Mouse (Mus musculus) granulocyte monocyte progenitor cell, adult 5-6 weeks (primary cell): ENCODE results near the gene R3hcc1l. TPM values are rescaled to one million over a fixed set of nuclear protein-coding genes. Genes with fewer than 3 reads are reported as not detected.

Source experiments
- ATAC-seq: replicated peaks from 2 replicates; pipeline ENCODE4 v1.8.0; 2016; ENCODE audit warnings: mild to moderate bottlenecking, moderate TSS enrichment, inconsistent platforms; ENCODE audit not compliant: poor library complexity, severe bottlenecking
- total RNA-seq, 2 experiments: library from RNA; stranded (forward) in 1 of 2; stranded (reverse) in 1 of 2; fragments of 200-712, 200-1000 nt in 1 of 2; fragments of >200 nt in 1 of 2; fragmentation: Nextera tagmentation in 1 of 2; gene quantifications; 2 replicates each; pipeline ENCODE4 v1.2.3; 2014 to 2017

R3hcc1l gene
- total RNA-seq, 2 experiments from 2014 or later: 10.3 to 26.1 TPM

DNA sequence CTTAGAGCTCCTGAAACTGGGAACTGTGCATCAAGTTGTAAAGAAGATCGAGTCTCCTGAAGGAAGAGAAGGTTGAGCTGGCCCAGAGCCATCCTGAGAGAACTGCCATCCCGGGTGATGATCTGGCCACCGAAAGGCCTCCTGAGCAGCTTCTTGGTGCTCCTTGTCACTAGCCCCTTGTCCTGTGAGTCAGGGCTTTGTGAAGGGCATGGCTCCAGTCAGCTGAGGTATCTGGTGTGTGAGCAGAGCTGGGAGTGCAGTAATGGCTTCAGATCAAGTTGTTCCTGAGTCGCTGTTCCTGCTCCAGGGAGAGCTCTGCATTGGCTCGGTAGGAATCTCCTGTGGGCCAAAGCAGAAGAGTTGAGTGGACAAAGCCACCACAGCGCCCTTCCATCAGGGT, 76.5 kb downstream of the R3hcc1l start:
- ATAC-seq: no peak

DNA sequence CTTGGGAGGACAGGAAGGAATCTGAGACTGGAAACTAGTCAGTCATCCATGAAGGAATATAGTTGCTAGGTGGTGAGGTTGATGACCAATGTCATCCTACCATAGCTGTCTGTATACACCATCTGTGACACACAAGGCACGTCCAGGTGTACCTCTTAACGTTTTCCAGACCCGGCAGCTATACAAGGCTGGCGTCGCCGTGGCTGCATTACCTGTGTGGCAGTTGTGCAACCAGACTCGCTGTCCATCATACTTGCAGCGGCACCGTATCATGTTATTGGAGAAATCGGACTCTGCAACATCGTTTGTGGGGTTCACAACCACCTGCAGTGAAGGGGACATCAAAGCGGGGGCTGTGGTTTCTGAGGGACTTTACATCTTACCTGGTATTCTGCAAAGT, 78.7 kb downstream of the R3hcc1l start:
- ATAC-seq: no peak

DNA sequence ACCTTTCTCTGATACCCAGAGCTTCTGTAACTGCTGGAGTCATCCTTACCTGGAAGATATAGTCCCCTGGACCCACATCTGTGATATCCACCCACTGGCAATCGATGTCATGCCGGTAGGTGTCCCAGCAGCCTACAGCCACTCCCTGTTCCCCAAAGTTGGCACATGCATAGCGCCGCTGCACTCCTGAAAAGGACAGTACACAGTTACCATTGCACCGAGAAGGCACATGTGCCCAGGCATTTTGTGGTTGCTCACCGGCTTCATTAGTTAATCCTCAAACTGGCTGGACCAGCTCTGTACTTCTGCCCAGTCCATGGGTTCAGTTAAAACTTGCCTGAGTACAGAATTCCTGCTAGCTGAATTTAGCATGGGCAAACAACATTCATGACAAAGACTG, 79.3 kb downstream of the R3hcc1l start:
- no peak for ATAC-seq

DNA sequence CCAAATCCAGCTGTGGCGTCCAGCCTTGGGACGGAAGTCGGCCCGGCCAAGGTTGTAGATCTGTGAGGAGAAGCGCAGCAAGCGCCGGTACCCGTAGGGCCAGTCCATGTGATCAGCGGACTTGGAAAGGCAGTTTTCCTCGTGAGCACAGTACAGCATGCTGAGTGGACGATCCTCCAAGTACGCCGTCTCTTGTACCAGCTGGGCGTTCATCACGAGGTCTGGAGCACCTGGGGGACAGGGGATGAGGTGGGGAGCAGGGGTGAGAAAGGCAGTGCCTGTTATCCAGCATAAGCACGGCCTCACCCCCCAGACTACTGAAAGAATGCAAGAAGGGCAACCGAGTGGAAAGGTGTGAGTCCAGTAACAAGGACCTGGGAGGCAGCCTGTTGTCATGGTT, 81.3 kb downstream of the R3hcc1l start:
- no peak for ATAC-seq

GRCm38 (mm10) chr19:42600591-42600990, 82.0 kb downstream of the R3hcc1l start:
- no peak for ATAC-seq

DNA sequence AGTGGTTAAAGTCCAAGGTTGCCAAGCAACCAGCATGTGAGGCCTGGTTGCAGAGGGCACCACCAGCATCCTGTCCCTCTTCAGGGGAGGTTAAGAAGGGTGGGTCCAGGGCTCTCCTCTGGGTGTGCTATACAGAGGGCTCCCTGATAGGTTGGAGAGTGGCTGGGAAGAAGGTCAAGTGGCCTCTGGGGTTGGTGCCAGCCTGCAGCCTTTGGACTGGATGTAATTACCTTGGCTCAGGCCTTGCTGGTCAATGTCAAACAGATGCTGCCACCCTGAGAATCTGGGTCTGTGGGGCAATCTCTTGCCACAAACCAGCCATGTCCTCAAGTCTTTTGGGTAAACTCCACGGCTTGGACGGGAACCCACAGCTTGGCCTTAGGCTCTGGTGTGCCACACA, 82.9 kb downstream of the R3hcc1l start:
- ATAC-seq: no peak

- no peak for ATAC-seq
Measured at GRCm38 (mm10) chr19:42602041-42602440, 83.5 kb downstream of the R3hcc1l start.

DNA sequence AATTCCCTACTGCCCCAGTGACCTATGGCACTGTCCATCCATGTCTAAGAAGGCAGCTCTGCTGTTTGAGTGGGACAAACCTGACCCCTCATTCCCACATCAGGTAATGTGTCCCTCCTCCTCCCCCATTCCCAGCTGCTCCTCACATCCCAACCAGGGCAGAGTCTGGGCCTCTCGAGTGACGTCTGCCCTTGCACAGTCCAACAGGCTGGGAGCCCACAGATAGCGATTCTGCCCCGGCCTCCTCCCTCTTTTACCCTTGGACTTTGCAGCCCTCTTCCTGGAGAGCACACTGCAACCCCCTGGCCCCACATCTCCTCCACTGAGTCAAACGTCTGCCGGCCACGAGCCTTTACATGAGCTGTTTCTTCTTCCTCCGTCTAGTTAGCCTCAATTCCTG, 84.0 kb downstream of the R3hcc1l start:
- no peak for ATAC-seq

DNA sequence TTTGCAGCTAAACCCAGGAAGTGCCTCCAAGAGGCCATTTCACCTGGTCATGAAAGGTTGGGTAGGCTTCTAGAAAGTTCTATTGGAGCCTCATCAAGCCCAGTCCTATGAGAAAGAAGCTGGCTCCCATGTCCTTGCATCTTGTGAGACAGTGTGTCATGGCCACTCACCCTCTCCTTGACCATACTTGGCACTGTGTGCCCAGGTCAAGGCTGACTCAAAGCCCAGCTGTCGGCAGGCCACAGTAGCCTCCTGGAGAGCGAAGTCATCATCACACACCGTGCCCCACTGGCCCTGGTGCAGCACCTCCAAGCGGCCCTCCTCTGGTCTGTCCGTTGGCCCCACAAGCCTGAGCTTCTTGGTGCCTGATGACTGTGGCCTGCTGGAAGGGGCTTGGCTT, 89.5 kb downstream of the R3hcc1l start:
- ATAC-seq: no peak

DNA sequence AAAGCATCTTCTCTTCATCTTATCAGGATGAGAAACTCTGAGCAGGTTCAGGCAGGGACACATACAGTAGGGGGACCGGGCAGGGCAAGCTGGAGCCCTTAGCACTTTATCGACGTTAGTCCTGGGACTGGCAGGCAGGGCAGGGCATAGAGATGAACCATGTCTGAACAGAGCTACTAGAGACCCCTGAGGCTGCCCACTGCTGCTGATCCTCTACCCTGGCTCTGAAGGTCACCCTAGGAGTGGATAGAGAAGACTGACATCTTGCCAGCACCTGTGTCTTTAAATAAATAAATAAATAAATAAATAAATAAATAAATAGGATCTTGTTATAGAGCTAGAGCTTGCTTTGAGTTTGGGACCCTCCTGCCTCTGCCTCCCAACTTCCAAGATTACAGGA, 91.2 kb downstream of the R3hcc1l start:
- no peak for ATAC-seq

DNA sequence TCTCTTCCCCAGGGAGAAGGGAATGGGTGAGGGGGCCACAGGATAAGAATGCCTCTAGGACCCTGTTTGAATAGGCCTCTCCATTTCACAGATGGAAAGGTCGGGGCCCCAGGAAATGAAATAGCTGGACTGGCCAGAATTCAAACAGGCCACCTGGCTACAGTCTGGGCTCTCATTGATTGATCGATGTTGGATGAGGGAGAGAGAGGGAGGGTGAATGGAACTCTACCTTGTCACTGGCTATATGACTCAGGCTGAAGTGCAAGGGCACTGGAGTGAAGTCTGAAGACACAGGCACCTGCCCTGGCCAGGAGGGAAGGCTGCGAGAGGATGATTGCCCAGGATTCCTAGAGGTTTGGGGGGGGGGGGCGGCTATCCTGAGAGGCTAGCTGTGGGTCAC, 93.2 kb downstream of the R3hcc1l start:
- no peak for ATAC-seq

- 0 out of 2 replicates have a peak, but pooled peaks have one; percentile 25 for ATAC-seq
Measured at GRCm38 (mm10) chr19:42612654-42613053, 94.1 kb downstream of the R3hcc1l start, which contains the start of gene Loxl4. Loxl4 (minus strand) TSS chr19:42612813.

GRCm38 (mm10) chr19:42613116-42613515, 94.6 kb downstream of the R3hcc1l start:
- ATAC-seq: no peak

GRCm38 (mm10) chr19:42613647-42614225, 95.2 kb downstream of the R3hcc1l start:
- ATAC-seq: no peak

- ATAC-seq: no peak
Measured at GRCm38 (mm10) chr19:42628068-42628467, 109.5 kb downstream of the R3hcc1l start.

- no peak for ATAC-seq
Measured at GRCm38 (mm10) chr19:42631541-42631961, 113.0 kb downstream of the R3hcc1l start.

DNA sequence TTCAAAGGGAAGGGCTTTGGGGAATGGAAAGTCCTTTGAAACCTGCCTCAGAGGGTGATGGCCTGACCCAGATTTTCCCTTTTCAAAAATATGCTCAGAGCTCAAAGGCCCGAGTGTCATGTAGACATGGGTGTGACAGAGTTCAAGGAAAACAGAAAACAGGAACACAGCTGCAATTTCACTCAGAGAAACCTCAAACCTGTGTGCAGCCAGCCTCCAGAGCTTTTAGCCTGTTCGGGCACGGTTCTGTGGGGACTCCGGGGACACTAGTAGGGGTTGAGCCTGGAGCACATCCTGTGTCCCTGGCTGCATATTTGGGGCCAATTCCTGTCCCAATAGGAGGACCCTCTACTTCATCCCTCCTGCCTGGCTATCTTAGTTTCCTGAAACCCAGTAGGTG, 113.7 kb downstream of the R3hcc1l start:
- ATAC-seq: no peak

- ATAC-seq: no peak
Measured at GRCm38 (mm10) chr19:42633650-42634049, 115.1 kb downstream of the R3hcc1l start.

DNA sequence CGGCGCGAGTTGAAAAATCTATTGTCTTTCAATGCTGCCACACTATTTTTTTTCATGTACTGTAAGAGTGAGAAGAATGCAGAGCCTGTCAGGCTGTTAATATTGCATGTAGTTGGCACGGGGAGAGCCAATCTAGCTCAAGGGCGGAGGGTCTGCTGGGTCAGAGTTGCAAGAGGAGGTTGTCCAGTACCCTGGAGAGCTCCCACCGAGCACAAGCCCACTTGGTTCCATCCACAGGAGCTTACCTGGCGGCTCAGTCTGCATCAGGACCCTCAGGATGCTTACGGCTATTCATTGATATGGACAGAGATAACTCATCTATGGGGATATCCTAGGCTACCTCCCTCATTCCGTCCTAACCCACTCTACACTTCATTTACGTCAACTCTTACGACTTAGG, 118.1 kb downstream of the R3hcc1l start:
- no peak for ATAC-seq

DNA sequence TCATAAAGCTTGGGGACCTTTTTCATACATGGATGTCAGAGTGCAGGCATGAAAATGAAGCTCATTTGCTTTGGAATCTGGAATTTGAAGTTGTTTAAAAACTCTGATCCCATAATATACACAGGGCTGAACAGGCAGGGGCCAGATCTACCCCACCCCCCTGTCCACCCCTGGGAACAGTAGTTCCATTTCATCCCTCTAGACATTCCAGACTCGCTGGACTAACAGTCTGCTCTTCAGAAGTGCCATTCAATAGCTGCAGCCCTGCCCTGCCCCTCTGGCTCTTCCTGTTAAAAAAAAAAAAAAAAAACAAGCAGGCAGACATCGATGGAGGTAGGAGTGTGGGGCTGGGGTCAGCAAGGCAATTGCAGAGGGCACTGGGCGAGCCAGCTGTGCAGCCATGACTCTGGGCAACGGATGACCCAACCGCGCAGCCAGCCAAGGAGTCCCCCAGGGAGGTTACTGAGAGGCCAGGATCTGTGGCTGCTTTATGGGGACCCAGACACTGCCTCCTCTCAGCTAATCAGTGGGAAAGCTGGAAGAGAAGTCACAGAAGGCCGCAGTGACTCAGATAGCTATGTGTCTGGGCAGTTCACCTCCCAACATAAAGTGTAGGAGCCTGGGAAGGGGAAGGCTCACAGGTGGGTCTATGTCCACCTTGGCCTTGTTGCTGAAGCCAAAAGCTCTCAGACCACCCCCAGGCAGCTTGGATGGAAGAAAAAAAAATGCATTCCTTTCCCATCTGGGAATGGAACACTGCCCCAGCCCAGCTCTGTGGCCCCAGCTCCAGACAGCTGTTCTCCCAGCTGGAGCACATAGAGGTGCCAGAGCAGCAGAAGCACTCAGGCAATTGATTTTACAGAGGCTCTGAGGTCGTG, 120.3 kb downstream of the R3hcc1l start:
- no peak for ATAC-seq

GRCm38 (mm10) chr19:42639544-42639943, 121.0 kb downstream of the R3hcc1l start:
- ATAC-seq: peak; percentile 66

GRCm38 (mm10) chr19:42640211-42640610, 121.7 kb downstream of the R3hcc1l start:
- no peak for ATAC-seq
